Mouse (Mus musculus): ENCODE data around the gene Bicc1. TPM values are rescaled to one million over a fixed set of nuclear protein-coding genes. Genes with fewer than 3 reads are reported as not detected.

The Bicc1 gene
- total RNA-seq, 1 experiment: 1.8 TPM

DNA sequence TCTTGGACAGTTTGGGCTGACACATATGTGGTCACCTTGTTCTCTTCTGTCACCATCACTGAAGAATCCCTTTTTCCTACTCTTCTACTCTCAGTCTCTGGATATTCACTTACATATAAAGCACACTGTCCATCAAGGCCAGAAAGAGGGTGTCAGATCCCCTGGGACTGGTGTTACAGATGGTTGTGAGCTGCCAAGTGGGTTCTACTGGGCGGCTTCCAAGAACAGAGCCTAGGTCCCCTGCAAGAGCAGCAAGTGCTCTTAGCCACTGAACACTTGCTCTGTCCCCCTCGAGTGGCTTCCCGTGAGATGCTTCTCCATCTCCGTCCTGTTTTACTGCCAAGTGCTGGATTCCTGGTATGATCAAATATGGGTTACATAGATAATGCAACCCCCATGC lies 15.3 kb downstream of the Bicc1 start:
- no peaks in the 10 kb centered on the region for H3K4me1 ChIP-seq (ENCODE audit: control insufficient read depth in 2 of 2, insufficient read depth in 2 of 2, low read length in 2 of 2, poor library complexity in 1 of 2)
- H3K27ac ChIP-seq (ENCODE audit: insufficient read depth, low read depth, low read length, poor library complexity, severe bottlenecking): no peak overlapping the region
- H3K9me3 ChIP-seq (ENCODE audit: control insufficient read depth, insufficient read depth, low read depth, low read length): no peaks in the 10 kb centered on the region
- H3K36me3 ChIP-seq (ENCODE audit: control insufficient read depth, insufficient read depth, low read length, poor library complexity, severe bottlenecking): no peaks in the 10 kb centered on the region
- H3K9ac ChIP-seq (ENCODE audit: insufficient read depth, low read depth, low read length, poor library complexity, severe bottlenecking): no peak overlapping the region
- no peak overlapping the region for H3K4me3 ChIP-seq (ENCODE audit: insufficient read depth in 1 of 2, low read depth in 1 of 2, low read length in 2 of 2, poor library complexity in 1 of 2, severe bottlenecking in 1 of 2)
- TF ChIP-seq MAFK (IDR thresholded peaks at IDR 0.05; ENCODE audit: insufficient read depth, low read depth, low read length): no peak
- TF ChIP-seq CHD2 (IDR thresholded peaks at IDR 0.05; ENCODE audit: low read depth, low read length): no peak
- TF ChIP-seq ZNF384 (IDR thresholded peaks at IDR 0.05; ENCODE audit: low read depth, low read length): no peak
- TF ChIP-seq HCFC1 (IDR thresholded peaks at IDR 0.05; ENCODE audit: borderline replicate concordance, insufficient read depth, low read length): no peak
- TF ChIP-seq ZC3H11A (IDR thresholded peaks at IDR 0.05; ENCODE audit: borderline replicate concordance, low read depth, low read length): no peak
- DNase-seq (ENCODE audit: low read depth, low spot score): no peak
- in situ Hi-C loops (cut with MboI; ENCODE audit: low sequenced_read_pairs in 2 of 2, unreplicated experiment in 2 of 2): no loop called here

DNA sequence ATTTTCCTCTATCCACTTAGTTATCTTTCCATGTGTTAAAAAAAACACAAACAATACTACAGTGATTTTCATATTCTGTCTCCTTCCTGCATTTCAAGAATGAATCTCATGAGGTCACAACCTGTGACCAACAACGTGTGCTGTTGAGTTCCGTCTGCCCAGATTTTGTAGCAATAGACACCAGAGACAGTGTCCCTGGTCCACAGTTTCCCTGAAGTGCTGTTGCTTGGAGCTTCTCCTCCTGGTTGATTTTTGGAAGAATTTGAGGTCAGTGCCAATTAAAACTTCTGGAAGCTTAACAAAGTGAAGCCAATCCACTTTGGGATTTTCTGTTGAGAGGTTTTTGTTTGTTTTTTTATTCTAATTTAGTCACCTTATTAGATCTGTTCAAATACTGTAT lies 16.9 kb downstream of the Bicc1 start:
- no peak for DNase-seq (ENCODE audit: low read depth, low spot score)
- no peak overlapping the region for H3K9ac ChIP-seq (ENCODE audit: insufficient read depth, low read depth, low read length, poor library complexity, severe bottlenecking)
- TF ChIP-seq ZC3H11A (IDR thresholded peaks at IDR 0.05; ENCODE audit: borderline replicate concordance, low read depth, low read length): no peak
- TF ChIP-seq CHD2 (IDR thresholded peaks at IDR 0.05; ENCODE audit: low read depth, low read length): no peak
- no peak for TF ChIP-seq MAFK (IDR thresholded peaks at IDR 0.05; ENCODE audit: insufficient read depth, low read depth, low read length)
- no peak for TF ChIP-seq ZNF384 (IDR thresholded peaks at IDR 0.05; ENCODE audit: low read depth, low read length)
- no peak for TF ChIP-seq HCFC1 (IDR thresholded peaks at IDR 0.05; ENCODE audit: borderline replicate concordance, insufficient read depth, low read length)
- no peaks in the 10 kb centered on the region for H3K4me1 ChIP-seq (ENCODE audit: control insufficient read depth in 2 of 2, insufficient read depth in 2 of 2, low read length in 2 of 2, poor library complexity in 1 of 2)
- in situ Hi-C loops (cut with MboI; ENCODE audit: low sequenced_read_pairs in 2 of 2, unreplicated experiment in 2 of 2): no loop called here
- H3K27ac ChIP-seq (ENCODE audit: insufficient read depth, low read depth, low read length, poor library complexity, severe bottlenecking): no peak overlapping the region
- H3K4me3 ChIP-seq (ENCODE audit: insufficient read depth in 1 of 2, low read depth in 1 of 2, low read length in 2 of 2, poor library complexity in 1 of 2, severe bottlenecking in 1 of 2): no peak overlapping the region
- H3K9me3 ChIP-seq (ENCODE audit: control insufficient read depth, insufficient read depth, low read depth, low read length): no peaks in the 10 kb centered on the region
- H3K36me3 ChIP-seq (ENCODE audit: control insufficient read depth, insufficient read depth, low read length, poor library complexity, severe bottlenecking): no peaks in the 10 kb centered on the region

DNA sequence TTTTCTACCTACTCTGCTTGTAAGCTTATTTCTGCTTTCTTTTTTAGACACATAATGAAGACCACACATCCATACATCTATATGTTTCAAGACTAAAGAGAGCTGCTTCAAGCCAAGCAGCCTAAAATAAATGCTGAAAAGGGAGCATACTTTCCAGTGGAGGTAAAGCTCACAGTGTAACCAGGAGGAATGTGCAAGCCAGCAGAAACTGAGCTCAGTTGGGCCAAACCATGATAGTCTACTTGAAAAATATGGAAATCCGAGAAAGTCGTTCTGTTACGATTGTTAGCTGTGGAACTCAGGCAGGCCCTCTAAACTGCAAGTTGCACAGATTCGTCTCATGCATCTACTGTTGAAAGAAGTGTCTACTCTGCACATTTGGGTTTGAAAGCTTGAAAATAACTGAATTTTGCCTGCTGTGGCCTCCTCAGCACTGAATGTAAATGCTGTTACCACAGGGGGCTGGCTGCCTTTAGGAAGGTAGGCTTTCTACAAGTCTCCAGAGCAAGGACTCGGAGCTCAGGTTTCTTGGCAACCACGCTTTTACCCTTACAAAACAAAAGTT lies 19.1 kb downstream of the Bicc1 start:
- no peak overlapping the region for H3K27ac ChIP-seq (ENCODE audit: insufficient read depth, low read depth, low read length, poor library complexity, severe bottlenecking)
- no peak for DNase-seq (ENCODE audit: low read depth, low spot score)
- H3K9me3 ChIP-seq (ENCODE audit: control insufficient read depth, insufficient read depth, low read depth, low read length): no peaks in the 10 kb centered on the region
- no peak for TF ChIP-seq CHD2 (IDR thresholded peaks at IDR 0.05; ENCODE audit: low read depth, low read length)
- no peak for TF ChIP-seq ZC3H11A (IDR thresholded peaks at IDR 0.05; ENCODE audit: borderline replicate concordance, low read depth, low read length)
- no peak for TF ChIP-seq ZNF384 (IDR thresholded peaks at IDR 0.05; ENCODE audit: low read depth, low read length)
- TF ChIP-seq HCFC1 (IDR thresholded peaks at IDR 0.05; ENCODE audit: borderline replicate concordance, insufficient read depth, low read length): no peak
- no peak for TF ChIP-seq MAFK (IDR thresholded peaks at IDR 0.05; ENCODE audit: insufficient read depth, low read depth, low read length)
- no peak overlapping the region for H3K9ac ChIP-seq (ENCODE audit: insufficient read depth, low read depth, low read length, poor library complexity, severe bottlenecking)
- in situ Hi-C loops (cut with MboI; ENCODE audit: low sequenced_read_pairs in 2 of 2, unreplicated experiment in 2 of 2): no loop called here
- no peaks in the 10 kb centered on the region for H3K36me3 ChIP-seq (ENCODE audit: control insufficient read depth, insufficient read depth, low read length, poor library complexity, severe bottlenecking)
- H3K4me3 ChIP-seq (ENCODE audit: insufficient read depth in 1 of 2, low read depth in 1 of 2, low read length in 2 of 2, poor library complexity in 1 of 2, severe bottlenecking in 1 of 2): no peak overlapping the region
- no peaks in the 10 kb centered on the region for H3K4me1 ChIP-seq (ENCODE audit: control insufficient read depth in 2 of 2, insufficient read depth in 2 of 2, low read length in 2 of 2, poor library complexity in 1 of 2)

DNA sequence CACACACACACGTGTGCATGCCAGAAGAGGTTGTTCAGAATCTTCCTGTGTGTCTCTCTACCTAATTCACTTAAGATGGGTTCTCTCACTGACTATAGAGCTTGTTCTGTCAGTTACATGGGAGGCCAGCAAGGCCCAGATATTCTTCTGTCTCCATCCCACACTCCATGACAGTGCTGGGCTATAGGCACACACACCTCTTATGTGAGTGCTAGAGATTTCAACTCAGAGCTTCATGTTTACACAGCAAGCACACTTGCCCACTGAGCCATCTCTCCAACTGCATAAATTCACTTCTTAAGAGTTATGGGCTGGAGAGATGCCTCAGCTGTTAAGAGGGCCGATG lies 20.7 kb downstream of the Bicc1 start:
- H3K36me3 ChIP-seq (ENCODE audit: control insufficient read depth, insufficient read depth, low read length, poor library complexity, severe bottlenecking): no peaks in the 10 kb centered on the region
- no peak for TF ChIP-seq ZC3H11A (IDR thresholded peaks at IDR 0.05; ENCODE audit: borderline replicate concordance, low read depth, low read length)
- TF ChIP-seq ZNF384 (IDR thresholded peaks at IDR 0.05; ENCODE audit: low read depth, low read length): no peak
- no peak for TF ChIP-seq MAFK (IDR thresholded peaks at IDR 0.05; ENCODE audit: insufficient read depth, low read depth, low read length)
- no peak for TF ChIP-seq CHD2 (IDR thresholded peaks at IDR 0.05; ENCODE audit: low read depth, low read length)
- no peak for TF ChIP-seq HCFC1 (IDR thresholded peaks at IDR 0.05; ENCODE audit: borderline replicate concordance, insufficient read depth, low read length)
- no peak overlapping the region for H3K27ac ChIP-seq (ENCODE audit: insufficient read depth, low read depth, low read length, poor library complexity, severe bottlenecking)
- no peak for DNase-seq (ENCODE audit: low read depth, low spot score)
- in situ Hi-C loops (cut with MboI; ENCODE audit: low sequenced_read_pairs in 2 of 2, unreplicated experiment in 2 of 2): no loop called here
- H3K9me3 ChIP-seq (ENCODE audit: control insufficient read depth, insufficient read depth, low read depth, low read length): no peaks in the 10 kb centered on the region
- H3K9ac ChIP-seq (ENCODE audit: insufficient read depth, low read depth, low read length, poor library complexity, severe bottlenecking): no peak overlapping the region
- H3K4me3 ChIP-seq (ENCODE audit: insufficient read depth in 1 of 2, low read depth in 1 of 2, low read length in 2 of 2, poor library complexity in 1 of 2, severe bottlenecking in 1 of 2): no peak overlapping the region
- H3K4me1 ChIP-seq (ENCODE audit: control insufficient read depth in 2 of 2, insufficient read depth in 2 of 2, low read length in 2 of 2, poor library complexity in 1 of 2): no peaks in the 10 kb centered on the region

Data from ES-E14 (cell line).